Mouse (Mus musculus): Measurements from ENCODE around the gene Arhgef2. TPM values are rescaled to one million over a fixed set of nuclear protein-coding genes. Genes with fewer than 3 reads are reported as not detected.

Arhgef2 gene
- polyA plus RNA-seq, 1 experiment from 2014 or later: 137 TPM

DNA sequence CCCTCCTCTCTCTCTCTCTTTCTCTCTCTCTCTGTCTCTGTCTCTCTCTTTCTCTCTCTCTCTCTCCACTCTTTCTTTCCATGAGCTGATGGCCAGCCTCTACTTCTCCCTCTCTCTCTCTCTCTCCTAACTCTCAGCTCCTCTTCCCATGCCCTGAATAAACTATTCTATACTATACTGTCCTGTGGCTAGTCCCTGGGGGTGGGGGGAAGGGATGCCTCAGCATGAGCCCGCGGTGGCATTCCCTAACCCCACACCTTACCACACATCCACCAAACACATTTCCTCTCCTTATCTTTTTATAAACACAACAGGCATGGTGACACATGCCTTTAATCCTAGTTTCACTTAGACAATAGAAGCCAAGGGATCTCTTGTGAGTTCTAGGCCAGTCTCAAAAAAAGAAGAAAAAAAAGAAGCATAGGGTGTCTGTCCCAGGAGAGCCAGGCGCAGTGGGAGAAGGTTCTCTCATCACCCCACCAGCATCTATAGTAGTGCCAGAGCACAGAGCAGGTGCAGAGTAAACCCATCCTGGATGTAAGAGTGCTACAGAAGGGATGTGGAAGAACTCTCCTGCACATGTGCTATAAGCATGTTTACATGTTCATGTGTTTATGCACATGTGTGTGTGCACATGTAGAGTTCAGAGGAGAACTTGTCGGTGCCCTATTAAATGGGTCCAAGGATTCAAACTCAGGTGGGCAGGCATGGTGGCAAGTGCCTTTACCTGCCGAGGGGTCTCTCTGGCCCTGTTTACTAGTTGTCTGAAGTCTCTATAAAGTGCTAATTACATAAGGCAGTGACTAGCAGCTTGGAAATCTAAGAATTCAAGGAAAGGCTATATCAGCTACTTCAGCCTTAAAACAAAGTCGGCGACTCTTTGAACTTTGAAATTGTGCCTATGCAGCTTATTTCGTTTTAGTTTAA, 27.0 kb upstream of the Arhgef2 start:
- peak; percentile 12; the same call in 1 of the 2 replicates for ATAC-seq (ENCODE audit: low read depth)
- Histone ChIP-seq H3K27me3 (ENCODE audit: control insufficient read depth, insufficient read depth, low read length) (no peaks in the 10 kb centered on the region), H3K4me1 (ENCODE audit: control insufficient read depth, insufficient read depth, low read length) (peaks cover 7% of the 10 kb centered on the region), H3K4me2 (ENCODE audit: low read depth, low read length) (peak overlapping the region; percentile 90), H3K9ac (replicated peaks; ENCODE audit: low read depth, low read length) (no peak overlapping the region), H3K4me3 (ENCODE audit: low read depth, low read length) (peak overlapping the region; percentile 88), H3K27ac (ENCODE audit: low read depth, low read length) (no peak overlapping the region), H3K36me3 (ENCODE audit: control insufficient read depth, insufficient read depth, low read length) (peaks cover 16% of the 10 kb centered on the region; the same call in 1 of the 2 replicates), H3K9me3 (ENCODE audit: control insufficient read depth, low read length) (no peaks in the 10 kb centered on the region)
- 50% methylated on average over 8 of the region's 8 CpGs for WGBS

- H3K9me3 ChIP-seq (ENCODE audit: control insufficient read depth, low read length): no peaks in the 10 kb centered on the region
- peak overlapping the region; percentile 82 for H3K9ac ChIP-seq (replicated peaks; ENCODE audit: low read depth, low read length)
- ATAC-seq (ENCODE audit: low read depth): peak; percentile 92; the same call in 1 of the 2 replicates
- peak overlapping the region; percentile 88 for H3K4me3 ChIP-seq (ENCODE audit: low read depth, low read length)
- H3K27me3 ChIP-seq (ENCODE audit: control insufficient read depth, insufficient read depth, low read length): no peaks in the 10 kb centered on the region
- peaks cover 16% of the 10 kb centered on the region; the same call in 1 of the 2 replicates for H3K36me3 ChIP-seq (ENCODE audit: control insufficient read depth, insufficient read depth, low read length)
- peaks cover 7% of the 10 kb centered on the region for H3K4me1 ChIP-seq (ENCODE audit: control insufficient read depth, insufficient read depth, low read length)
- H3K4me2 ChIP-seq (ENCODE audit: low read depth, low read length): peak overlapping the region; percentile 90
- WGBS: under 1% methylated on average over 34 of the region's 34 CpGs
- 0 out of 2 replicates have a peak overlapping the region, but pooled peaks have one; percentile 34 for H3K27ac ChIP-seq (ENCODE audit: low read depth, low read length)
Observed at GRCm38 (mm10) chr3:88579454-88580117, 26.2 kb upstream of the Arhgef2 start.

- Histone ChIP-seq H3K4me3 (ENCODE audit: low read depth, low read length) (no peak overlapping the region), H3K9ac (replicated peaks; ENCODE audit: low read depth, low read length) (no peak overlapping the region), H3K27me3 (ENCODE audit: control insufficient read depth, insufficient read depth, low read length) (no peaks in the 10 kb centered on the region), H3K27ac (ENCODE audit: low read depth, low read length) (no peak overlapping the region), H3K9me3 (ENCODE audit: control insufficient read depth, low read length) (no peaks in the 10 kb centered on the region), H3K4me1 (ENCODE audit: control insufficient read depth, insufficient read depth, low read length) (no peaks in the 10 kb centered on the region; the same call in 1 of the 2 replicates), H3K36me3 (ENCODE audit: control insufficient read depth, insufficient read depth, low read length) (peaks cover 42% of the 10 kb centered on the region), H3K4me2 (ENCODE audit: low read depth, low read length) (no peak overlapping the region)
- no peak for ATAC-seq (ENCODE audit: low read depth)
- WGBS: 94% methylated on average over 6 of the region's 6 CpGs
Observed at GRCm38 (mm10) chr3:88585769-88586168, 20.0 kb upstream of the Arhgef2 start.

DNA sequence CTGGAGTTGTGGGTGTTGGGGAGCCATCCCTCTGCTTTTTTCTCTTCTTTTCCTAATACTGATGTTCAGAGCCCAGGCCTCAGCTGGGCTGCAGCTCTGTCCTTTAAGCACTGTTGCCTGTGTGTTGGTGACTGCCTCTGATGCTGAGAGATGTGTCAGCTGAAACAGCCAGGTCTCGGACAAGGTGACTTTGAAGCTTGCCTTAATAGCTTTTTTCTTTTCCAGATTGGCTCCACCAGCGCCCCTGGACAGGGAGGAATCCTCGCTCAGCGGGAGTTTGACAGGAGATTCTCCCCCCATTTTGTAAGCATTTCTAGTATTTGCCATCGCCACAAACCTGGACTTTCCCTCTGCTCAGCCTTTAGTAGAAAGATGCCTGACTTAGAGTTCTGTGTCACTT, 19.1 kb upstream of the Arhgef2 start:
- WGBS: 91% methylated on average over 5 of the region's 5 CpGs
- no peak overlapping the region for H3K4me3 ChIP-seq (ENCODE audit: low read depth, low read length)
- ATAC-seq (ENCODE audit: low read depth): no peak
- H3K36me3 ChIP-seq (ENCODE audit: control insufficient read depth, insufficient read depth, low read length): peaks cover 42% of the 10 kb centered on the region
- H3K4me1 ChIP-seq (ENCODE audit: control insufficient read depth, insufficient read depth, low read length): no peaks in the 10 kb centered on the region
- no peak overlapping the region for H3K27ac ChIP-seq (ENCODE audit: low read depth, low read length)
- no peak overlapping the region for H3K4me2 ChIP-seq (ENCODE audit: low read depth, low read length)
- H3K9ac ChIP-seq (replicated peaks; ENCODE audit: low read depth, low read length): no peak overlapping the region
- H3K9me3 ChIP-seq (ENCODE audit: control insufficient read depth, low read length): no peaks in the 10 kb centered on the region
- no peaks in the 10 kb centered on the region for H3K27me3 ChIP-seq (ENCODE audit: control insufficient read depth, insufficient read depth, low read length)

GRCm38 (mm10) chr3:88590246-88590645, 15.5 kb upstream of the Arhgef2 start:
- no peaks in the 10 kb centered on the region for H3K27me3 ChIP-seq (ENCODE audit: control insufficient read depth, insufficient read depth, low read length)
- WGBS: 29% methylated on average over 5 of the region's 5 CpGs
- H3K4me2 ChIP-seq (ENCODE audit: low read depth, low read length): no peak overlapping the region
- no peaks in the 10 kb centered on the region for H3K9me3 ChIP-seq (ENCODE audit: control insufficient read depth, low read length)
- H3K4me3 ChIP-seq (ENCODE audit: low read depth, low read length): no peak overlapping the region
- H3K27ac ChIP-seq (ENCODE audit: low read depth, low read length): no peak overlapping the region
- H3K4me1 ChIP-seq (ENCODE audit: control insufficient read depth, insufficient read depth, low read length): no peaks in the 10 kb centered on the region
- no peak for ATAC-seq (ENCODE audit: low read depth)
- H3K9ac ChIP-seq (replicated peaks; ENCODE audit: low read depth, low read length): no peak overlapping the region
- peaks cover 25% of the 10 kb centered on the region for H3K36me3 ChIP-seq (ENCODE audit: control insufficient read depth, insufficient read depth, low read length)

DNA sequence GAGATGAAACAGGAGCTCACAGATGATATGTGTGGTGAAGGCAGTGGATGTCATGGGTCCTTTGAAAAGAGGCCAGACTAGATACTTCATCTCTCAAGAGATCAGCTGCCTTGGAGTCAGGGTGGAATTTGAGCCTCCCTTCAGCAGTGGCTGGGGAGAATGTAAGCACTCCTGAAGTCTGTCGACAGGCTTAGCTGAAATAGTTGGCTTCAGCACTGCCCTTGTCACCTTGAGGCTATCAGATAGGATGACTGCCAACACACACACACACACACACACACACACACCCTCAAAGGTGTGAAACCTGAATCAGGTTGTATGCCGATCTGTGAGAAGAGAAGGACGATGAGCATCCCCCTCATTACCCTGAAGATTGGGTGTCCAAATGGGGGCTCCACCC, 14.7 kb upstream of the Arhgef2 start:
- Histone ChIP-seq H3K4me1 (ENCODE audit: control insufficient read depth, insufficient read depth, low read length) (no peaks in the 10 kb centered on the region), H3K9me3 (ENCODE audit: control insufficient read depth, low read length) (no peaks in the 10 kb centered on the region), H3K27ac (ENCODE audit: low read depth, low read length) (no peak overlapping the region), H3K4me3 (ENCODE audit: low read depth, low read length) (no peak overlapping the region), H3K27me3 (ENCODE audit: control insufficient read depth, insufficient read depth, low read length) (no peaks in the 10 kb centered on the region), H3K4me2 (ENCODE audit: low read depth, low read length) (no peak overlapping the region), H3K36me3 (ENCODE audit: control insufficient read depth, insufficient read depth, low read length) (peaks cover 20% of the 10 kb centered on the region), H3K9ac (replicated peaks; ENCODE audit: low read depth, low read length) (no peak overlapping the region; the same call in 1 of the 2 replicates)
- WGBS: 62% methylated on average over 3 of the region's 3 CpGs
- ATAC-seq (ENCODE audit: low read depth): no peak

GRCm38 (mm10) chr3:88591950-88592731, 13.6 kb upstream of the Arhgef2 start:
- no peak; the same call in 1 of the 2 replicates for ATAC-seq (ENCODE audit: low read depth)
- Histone ChIP-seq H3K9me3 (ENCODE audit: control insufficient read depth, low read length) (no peaks in the 10 kb centered on the region), H3K4me2 (ENCODE audit: low read depth, low read length) (no peak overlapping the region), H3K36me3 (ENCODE audit: control insufficient read depth, insufficient read depth, low read length) (peaks cover 12% of the 10 kb centered on the region), H3K9ac (replicated peaks; ENCODE audit: low read depth, low read length) (0 out of 2 replicates have a peak overlapping the region, but pooled peaks have one; percentile 21), H3K4me3 (ENCODE audit: low read depth, low read length) (no peak overlapping the region), H3K27ac (ENCODE audit: low read depth, low read length) (no peak overlapping the region), H3K4me1 (ENCODE audit: control insufficient read depth, insufficient read depth, low read length) (no peaks in the 10 kb centered on the region), H3K27me3 (ENCODE audit: control insufficient read depth, insufficient read depth, low read length) (no peaks in the 10 kb centered on the region)
- 31% methylated on average over 9 of the region's 9 CpGs for WGBS

- Histone ChIP-seq H3K9ac (replicated peaks; ENCODE audit: low read depth, low read length) (no peak overlapping the region), H3K27me3 (ENCODE audit: control insufficient read depth, insufficient read depth, low read length) (no peaks in the 10 kb centered on the region), H3K9me3 (ENCODE audit: control insufficient read depth, low read length) (no peaks in the 10 kb centered on the region), H3K4me2 (ENCODE audit: low read depth, low read length) (no peak overlapping the region), H3K4me1 (ENCODE audit: control insufficient read depth, insufficient read depth, low read length) (no peaks in the 10 kb centered on the region), H3K4me3 (ENCODE audit: low read depth, low read length) (no peak overlapping the region), H3K36me3 (ENCODE audit: control insufficient read depth, insufficient read depth, low read length) (peaks cover 3% of the 10 kb centered on the region), H3K27ac (ENCODE audit: low read depth, low read length) (no peak overlapping the region)
- WGBS: 79% methylated on average over 10 of the region's 10 CpGs
- no peak for ATAC-seq (ENCODE audit: low read depth)
Observed at GRCm38 (mm10) chr3:88592942-88593576, 12.7 kb upstream of the Arhgef2 start.
